Mouse (Mus musculus): ENCODE data around the gene Pkn3. TPM values are rescaled to one million over a fixed set of nuclear protein-coding genes. Genes with fewer than 3 reads are reported as not detected.

The Pkn3 gene
- polyA plus RNA-seq, 1 experiment, result 4.3 TPM

- Histone ChIP-seq H3K79me2 (ENCODE audit: control insufficient read depth, insufficient read depth) (no peaks in the 10 kb centered on the region), H3K4me2 (ENCODE audit: low read depth) (no peak overlapping the region), H3K36me3 (ENCODE audit: control insufficient read depth, insufficient read depth) (no peaks in the 10 kb centered on the region), H3K27me3 (ENCODE audit: control insufficient read depth, insufficient read depth, insufficient read length) (no peaks in the 10 kb centered on the region), H3K4me3 (no peak overlapping the region), H3ac (ENCODE audit: control insufficient read depth, insufficient read length) (no peak overlapping the region)
- TF ChIP-seq TCF3 (IDR thresholded peaks at IDR 0.05; ENCODE audit: insufficient read length, low read depth) (no peak), MYOG (IDR thresholded peaks at IDR 0.05; ENCODE audit: control insufficient read depth in 1 of 3, insufficient read depth in 1 of 3, insufficient read length in 2 of 3, low read depth in 2 of 3) (no peak), MAX (IDR thresholded peaks at IDR 0.05; ENCODE audit: low read depth) (no peak), REST (IDR thresholded peaks at IDR 0.05; ENCODE audit: insufficient read depth, insufficient read length) (no peak), E2F4 (IDR thresholded peaks at IDR 0.05; ENCODE audit: insufficient read depth) (no peak), USF1 (IDR thresholded peaks at IDR 0.05; ENCODE audit: low read depth) (no peak), CEBPB (IDR thresholded peaks at IDR 0.05; ENCODE audit: insufficient read depth, poor library complexity, severe bottlenecking) (no peak), POLR2A (IDR thresholded peaks at IDR 0.05; ENCODE audit: insufficient read length, low read depth) (no peak), SRF (IDR thresholded peaks at IDR 0.05; ENCODE audit: control insufficient read depth, insufficient read length, low read depth) (no peak), POLR2AphosphoS2 (IDR thresholded peaks at IDR 0.05; ENCODE audit: insufficient read length, low read depth) (no peak), TCF12 (IDR thresholded peaks at IDR 0.05; ENCODE audit: insufficient read depth, poor library complexity, severe bottlenecking) (no peak), MYOD1 (IDR thresholded peaks at IDR 0.05; ENCODE audit: control insufficient read depth in 1 of 3, insufficient read length in 2 of 3, low read depth in 2 of 3) (no peak)
Measured at GRCm38 (mm10) chr2:30112564-30112963, 35.1 kb downstream of the Pkn3 start.

DNA sequence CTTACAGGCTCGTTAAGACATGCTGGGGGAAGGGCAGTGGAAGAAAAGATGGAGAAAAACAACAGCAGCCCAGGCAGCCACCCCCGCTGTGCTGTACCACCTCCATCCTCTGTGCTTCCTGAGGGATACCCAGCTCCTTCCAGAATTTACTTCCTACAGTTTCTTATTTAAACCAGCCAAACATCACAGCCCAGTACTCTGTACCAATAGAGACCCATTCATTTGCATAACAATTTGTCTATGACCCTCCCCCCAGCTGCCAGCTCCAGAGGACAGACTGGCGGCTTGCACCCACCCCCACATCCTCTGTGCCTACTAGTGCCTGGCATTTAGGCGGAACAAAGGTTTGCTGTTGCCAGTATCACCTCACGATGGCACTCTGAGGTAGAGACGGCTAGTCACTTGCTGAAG lies 42.2 kb downstream of the Pkn3 start:
- no peak for TF ChIP-seq MYOG (IDR thresholded peaks at IDR 0.05; ENCODE audit: control insufficient read depth in 1 of 3, insufficient read depth in 1 of 3, insufficient read length in 2 of 3, low read depth in 2 of 3)
- no peak for TF ChIP-seq TCF3 (IDR thresholded peaks at IDR 0.05; ENCODE audit: insufficient read length, low read depth)
- no peak for TF ChIP-seq MYOD1 (IDR thresholded peaks at IDR 0.05; ENCODE audit: control insufficient read depth in 1 of 3, insufficient read length in 2 of 3, low read depth in 2 of 3)
- no peak for TF ChIP-seq MAX (IDR thresholded peaks at IDR 0.05; ENCODE audit: low read depth)
- no peak for TF ChIP-seq POLR2A (IDR thresholded peaks at IDR 0.05; ENCODE audit: insufficient read length, low read depth)
- no peak for TF ChIP-seq POLR2AphosphoS2 (IDR thresholded peaks at IDR 0.05; ENCODE audit: insufficient read length, low read depth)
- TF ChIP-seq USF1 (IDR thresholded peaks at IDR 0.05; ENCODE audit: low read depth), result no peak
- TF ChIP-seq E2F4 (IDR thresholded peaks at IDR 0.05; ENCODE audit: insufficient read depth), result no peak
- TF ChIP-seq TCF12 (IDR thresholded peaks at IDR 0.05; ENCODE audit: insufficient read depth, poor library complexity, severe bottlenecking), result no peak
- no peak for TF ChIP-seq CEBPB (IDR thresholded peaks at IDR 0.05; ENCODE audit: insufficient read depth, poor library complexity, severe bottlenecking)
- no peak for TF ChIP-seq SRF (IDR thresholded peaks at IDR 0.05; ENCODE audit: control insufficient read depth, insufficient read length, low read depth)
- no peak for TF ChIP-seq REST (IDR thresholded peaks at IDR 0.05; ENCODE audit: insufficient read depth, insufficient read length)

GRCm38 (mm10) chr2:30120269-30120668 lies 42.8 kb downstream of the Pkn3 start:
- no peak for TF ChIP-seq USF1 (IDR thresholded peaks at IDR 0.05; ENCODE audit: low read depth)
- TF ChIP-seq POLR2AphosphoS2 (IDR thresholded peaks at IDR 0.05; ENCODE audit: insufficient read length, low read depth), result no peak
- no peak for TF ChIP-seq TCF12 (IDR thresholded peaks at IDR 0.05; ENCODE audit: insufficient read depth, poor library complexity, severe bottlenecking)
- no peak for TF ChIP-seq CEBPB (IDR thresholded peaks at IDR 0.05; ENCODE audit: insufficient read depth, poor library complexity, severe bottlenecking)
- no peak for TF ChIP-seq MYOD1 (IDR thresholded peaks at IDR 0.05; ENCODE audit: control insufficient read depth in 1 of 3, insufficient read length in 2 of 3, low read depth in 2 of 3)
- no peak for TF ChIP-seq SRF (IDR thresholded peaks at IDR 0.05; ENCODE audit: control insufficient read depth, insufficient read length, low read depth)
- no peak for TF ChIP-seq MAX (IDR thresholded peaks at IDR 0.05; ENCODE audit: low read depth)
- H3ac ChIP-seq (ENCODE audit: control insufficient read depth, insufficient read length), result no peak overlapping the region
- no peaks in the 10 kb centered on the region for H3K27me3 ChIP-seq (ENCODE audit: control insufficient read depth, insufficient read depth, insufficient read length)
- H3K79me2 ChIP-seq (ENCODE audit: control insufficient read depth, insufficient read depth), result peaks cover 9% of the 10 kb centered on the region
- no peaks in the 10 kb centered on the region for H3K36me3 ChIP-seq (ENCODE audit: control insufficient read depth, insufficient read depth)
- no peak overlapping the region for H3K4me2 ChIP-seq (ENCODE audit: low read depth)
- no peak overlapping the region for H3K4me3 ChIP-seq

More for the DNA sequence above, 42.2 kb downstream of the Pkn3 start:
- no peak overlapping the region for H3K4me2 ChIP-seq (ENCODE audit: low read depth)
- peaks cover 9% of the 10 kb centered on the region for H3K79me2 ChIP-seq (ENCODE audit: control insufficient read depth, insufficient read depth)
- no peaks in the 10 kb centered on the region for H3K27me3 ChIP-seq (ENCODE audit: control insufficient read depth, insufficient read depth, insufficient read length)
- no peak overlapping the region for H3ac ChIP-seq (ENCODE audit: control insufficient read depth, insufficient read length)
- no peaks in the 10 kb centered on the region for H3K36me3 ChIP-seq (ENCODE audit: control insufficient read depth, insufficient read depth)
- H3K4me3 ChIP-seq, result no peak overlapping the region

DNA sequence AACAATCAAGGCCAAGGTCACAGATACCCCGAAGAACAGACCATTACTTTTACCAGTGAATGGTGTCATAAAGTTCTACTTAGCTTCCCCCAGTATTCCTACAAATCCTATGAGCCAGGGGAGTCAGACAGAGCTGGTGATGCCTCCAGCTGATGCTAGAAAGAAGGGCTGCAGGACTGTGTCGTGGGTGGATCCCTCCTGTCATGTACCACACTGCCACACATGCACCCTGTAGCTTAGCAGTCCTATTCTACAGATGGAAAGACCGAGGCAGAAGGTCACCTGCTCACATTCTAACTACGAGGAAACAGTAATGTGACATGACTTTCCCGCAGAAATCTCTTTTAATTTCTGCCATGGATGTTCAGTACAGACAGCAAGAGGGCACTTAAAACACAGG lies 45.3 kb downstream of the Pkn3 start:
- Histone ChIP-seq H3K79me2 (ENCODE audit: control insufficient read depth, insufficient read depth) (peaks cover 9% of the 10 kb centered on the region), H3K4me3 (no peak overlapping the region), H3ac (ENCODE audit: control insufficient read depth, insufficient read length) (no peak overlapping the region), H3K4me2 (ENCODE audit: low read depth) (no peak overlapping the region), H3K36me3 (ENCODE audit: control insufficient read depth, insufficient read depth) (no peaks in the 10 kb centered on the region), H3K27me3 (ENCODE audit: control insufficient read depth, insufficient read depth, insufficient read length) (no peaks in the 10 kb centered on the region)
- TF ChIP-seq POLR2AphosphoS2 (IDR thresholded peaks at IDR 0.05; ENCODE audit: insufficient read length, low read depth), result no peak
- no peak for TF ChIP-seq MYOG (IDR thresholded peaks at IDR 0.05; ENCODE audit: control insufficient read depth in 1 of 3, insufficient read depth in 1 of 3, insufficient read length in 2 of 3, low read depth in 2 of 3)
- no peak for TF ChIP-seq REST (IDR thresholded peaks at IDR 0.05; ENCODE audit: insufficient read depth, insufficient read length)
- TF ChIP-seq E2F4 (IDR thresholded peaks at IDR 0.05; ENCODE audit: insufficient read depth), result no peak
- no peak for TF ChIP-seq USF1 (IDR thresholded peaks at IDR 0.05; ENCODE audit: low read depth)
- TF ChIP-seq SRF (IDR thresholded peaks at IDR 0.05; ENCODE audit: control insufficient read depth, insufficient read length, low read depth), result no peak
